Mouse (Mus musculus) heart, postnatal 0 days (tissue): ENCODE measurements around the gene Gm37240. TPM values are rescaled to one million over a fixed set of nuclear protein-coding genes. Genes with fewer than 3 reads are reported as not detected.

Experiments used
- ATAC-seq: fragments of 200-750 bp; cut with Nextera tagmentation; 2 replicates; pipeline ENCODE4 v1.8.0; 2017; ENCODE audit warnings: low read depth, moderate number of reproducible peaks, moderate library complexity; ENCODE audit not compliant: insufficient read depth
- DNase-seq: peaks from one replicate; pipeline ENCODE4 v3.0.0-alpha.2; 2016; ENCODE audit warnings: low spot score
- H3K27ac ChIP-seq: fragments of 300-500 bp; sonication (generic); 2 replicates; pipeline ENCODE4 v1.5.1; 2014; ENCODE audit warnings: low read depth, mild to moderate bottlenecking
- H3K27me3 ChIP-seq: fragments of 300-500 bp; sonication (generic); 2 replicates; pipeline ENCODE4 v1.6.1; 2014; ENCODE audit warnings: low read length, mixed read lengths; ENCODE audit not compliant: control insufficient read depth, insufficient read depth
- H3K36me3 ChIP-seq: fragments of 300-500 bp; sonication (generic); replicated peaks from 2 replicates; pipeline ENCODE4 v1.6.1; 2014; ENCODE audit warnings: low read length, mixed read lengths; ENCODE audit not compliant: control insufficient read depth, insufficient read depth
- H3K4me1 ChIP-seq: fragments of 300-500 bp; sonication (generic); 2 replicates; pipeline ENCODE4 v1.6.1; 2014; ENCODE audit warnings: antibody characterized with exemption; ENCODE audit not compliant: control insufficient read depth, insufficient read depth
- H3K4me2 ChIP-seq: fragments of 300-500 bp; sonication (generic); 2 replicates; pipeline ENCODE4 v1.6.1; 2014; ENCODE audit warnings: low read depth, mild to moderate bottlenecking, low read length, moderate library complexity
- H3K4me3 ChIP-seq: fragments of 300-500 bp; sonication (generic); 2 replicates; pipeline ENCODE4 v1.5.1; 2014; ENCODE audit warnings: low read depth, low read length
- H3K9ac ChIP-seq: fragments of 300-500 bp; sonication (generic); replicated peaks from 2 replicates; pipeline ENCODE4 v1.6.1; 2014; ENCODE audit warnings: low read depth, low read length, mixed read lengths
- H3K9me3 ChIP-seq: fragments of 300-500 bp; sonication (generic); replicated peaks from 2 replicates; pipeline ENCODE4 v1.6.1; 2016; ENCODE audit warnings: low read length; ENCODE audit not compliant: control insufficient read depth
- CTCF ChIP-seq: IDR thresholded peaks from 2 replicates; pipeline ENCODE4 v1.5.1; 2016; ENCODE audit warnings: antibody characterized with exemption, control low read depth, low read depth
- EP300 ChIP-seq: IDR thresholded peaks from 2 replicates; pipeline ENCODE4 v1.6.1; 2016; ENCODE audit warnings: antibody characterized with exemption, low read depth
- WGBS: fragments of 180-500 bp; shearing (Covaris S2); extraction: QIAGEN DNeasy Blood & Tissue Kit; methylation state at CpG from one replicate; pipeline ENCODE4 v1.1.7; 2014; 5-methylcytosine and 5-hydroxymethylcytosine counted together
- polyA plus RNA-seq: library from polyadenylated mRNA; unstranded; fragments of >200 nt; fragmentation: Nextera tagmentation; extraction: Ambion mirVana; gene quantifications from 2 replicates; pipeline ENCODE4 v1.2.1, GENCODE M21; 2015
- total RNA-seq: library from RNA; depleted of rRNA; stranded (reverse); fragments of >200 nt; gene quantifications from 2 replicates; pipeline ENCODE4 v1.2.3, GENCODE M21; 2014; ENCODE audit warnings: low replicate concordance

The Gm37240 gene
- total and polyA plus RNA-seq, 2 experiments from 2014 or later = 21.7 to 72.1 TPM

DNA sequence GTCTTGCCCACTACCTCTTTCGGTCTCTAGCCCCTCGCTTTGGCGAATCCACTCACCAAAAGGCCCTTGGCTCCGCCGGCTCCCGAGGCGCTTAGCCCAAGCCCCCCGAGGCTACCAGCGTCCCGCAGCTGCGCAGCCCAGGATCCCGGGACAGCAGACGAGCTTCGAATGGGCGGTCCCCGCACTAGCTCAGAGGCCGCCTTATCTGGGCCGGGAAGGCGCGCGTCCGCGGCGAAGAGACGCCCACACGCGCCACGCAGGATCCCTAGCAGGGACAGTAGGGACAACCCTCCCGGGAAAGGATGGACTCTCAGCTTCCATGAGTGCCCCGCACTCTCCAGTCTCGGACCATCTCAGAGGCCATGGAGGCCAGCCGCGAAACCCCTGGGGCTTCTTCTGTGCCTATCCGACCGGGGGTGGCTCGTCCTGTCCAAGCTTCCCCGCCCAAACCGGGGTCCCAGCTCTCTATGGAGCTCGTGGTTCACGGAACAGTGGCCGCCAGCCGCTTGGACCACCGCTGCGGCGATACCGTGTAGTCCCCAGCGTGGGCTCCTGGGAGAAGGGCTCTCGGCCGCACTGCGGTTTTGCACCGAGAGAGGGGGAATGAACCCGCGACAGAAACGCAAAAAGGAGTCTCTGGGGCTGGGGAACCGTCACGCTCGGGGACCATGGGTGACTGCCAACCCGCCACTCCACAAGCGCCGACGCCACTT lies 1407.9 kb downstream of the Gm37240 start:
- 1% methylated on average over 61 of the region's 61 CpGs for WGBS
- TF ChIP-seq EP300 = no peak
- no peak for TF ChIP-seq CTCF
- no peaks in the 10 kb centered on the region for H3K4me1 ChIP-seq
- H3K4me2 ChIP-seq = peak overlapping the region; percentile 98
- peaks cover 35% of the 10 kb centered on the region for H3K27me3 ChIP-seq
- H3K9ac ChIP-seq = peak overlapping the region; percentile 37
- H3K27ac ChIP-seq = no peak overlapping the region
- H3K4me3 ChIP-seq = peak overlapping the region; percentile 65
- DNase-seq (no peak), ATAC-seq (peak; percentile 59; the same call in 1 of the 2 replicates)
- no peaks in the 10 kb centered on the region for H3K36me3 ChIP-seq
- H3K9me3 ChIP-seq = no peaks in the 10 kb centered on the region

DNA sequence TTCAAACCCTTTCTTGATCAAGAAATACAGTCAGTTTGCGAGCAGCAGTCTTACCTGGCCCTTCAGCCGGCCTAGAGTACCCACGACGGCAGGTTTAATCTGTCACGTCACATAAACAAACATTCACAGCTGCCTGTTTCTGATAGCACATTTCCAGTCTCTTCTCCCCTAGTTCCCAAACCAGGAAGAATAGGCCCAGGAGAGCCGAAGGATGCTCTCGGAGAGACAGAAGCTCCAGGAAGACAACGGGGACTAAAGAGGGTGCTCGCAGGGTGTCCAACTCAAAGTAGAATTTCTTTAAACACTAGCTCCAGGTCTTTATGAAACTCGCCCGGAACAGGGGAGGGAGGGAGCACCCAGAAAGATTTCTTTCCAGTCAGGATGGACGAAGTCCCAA lies 1408.4 kb downstream of the Gm37240 start:
- Histone ChIP-seq H3K9ac (no peak overlapping the region), H3K4me3 (peak overlapping the region; percentile 65), H3K27me3 (peaks cover 35% of the 10 kb centered on the region), H3K9me3 (no peaks in the 10 kb centered on the region), H3K36me3 (no peaks in the 10 kb centered on the region), H3K4me1 (no peaks in the 10 kb centered on the region), H3K4me2 (peak overlapping the region; percentile 98), H3K27ac (no peak overlapping the region)
- DNase-seq (no peak), ATAC-seq (no peak)
- no peak for TF ChIP-seq CTCF
- TF ChIP-seq EP300 = no peak
- WGBS = 19% methylated on average over 11 of the region's 12 CpGs

DNA sequence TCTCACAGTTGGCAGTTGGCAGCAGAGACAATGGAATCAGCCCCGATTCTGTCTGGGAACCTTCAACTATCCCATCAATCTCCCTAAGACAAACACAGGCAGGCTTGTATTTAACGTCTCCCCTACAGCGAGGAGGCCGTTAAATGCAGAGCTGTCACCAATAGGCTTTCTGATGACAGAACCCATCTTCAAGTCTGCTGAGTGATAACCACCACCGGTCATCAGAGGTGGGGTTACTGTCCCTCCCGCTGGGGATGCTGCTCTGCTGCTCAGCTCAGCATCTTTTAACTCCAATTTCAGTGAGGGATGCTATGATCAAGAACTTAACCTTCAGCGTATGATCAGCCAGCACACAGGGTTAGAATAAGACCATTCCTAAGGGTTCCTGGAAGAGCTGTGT lies 1409.1 kb downstream of the Gm37240 start:
- no peak overlapping the region for H3K9ac ChIP-seq
- H3K4me2 ChIP-seq = no peak overlapping the region
- no peak overlapping the region for H3K27ac ChIP-seq
- no peak for DNase-seq
- no peak for TF ChIP-seq CTCF
- no peak for TF ChIP-seq EP300
- 26% methylated on average over 7 of the region's 7 CpGs for WGBS
- no peak for ATAC-seq
- H3K4me1 ChIP-seq = no peaks in the 10 kb centered on the region
- H3K4me3 ChIP-seq = no peak overlapping the region
- no peaks in the 10 kb centered on the region for H3K36me3 ChIP-seq
- H3K27me3 ChIP-seq = peaks cover 35% of the 10 kb centered on the region
- H3K9me3 ChIP-seq = no peaks in the 10 kb centered on the region

DNA sequence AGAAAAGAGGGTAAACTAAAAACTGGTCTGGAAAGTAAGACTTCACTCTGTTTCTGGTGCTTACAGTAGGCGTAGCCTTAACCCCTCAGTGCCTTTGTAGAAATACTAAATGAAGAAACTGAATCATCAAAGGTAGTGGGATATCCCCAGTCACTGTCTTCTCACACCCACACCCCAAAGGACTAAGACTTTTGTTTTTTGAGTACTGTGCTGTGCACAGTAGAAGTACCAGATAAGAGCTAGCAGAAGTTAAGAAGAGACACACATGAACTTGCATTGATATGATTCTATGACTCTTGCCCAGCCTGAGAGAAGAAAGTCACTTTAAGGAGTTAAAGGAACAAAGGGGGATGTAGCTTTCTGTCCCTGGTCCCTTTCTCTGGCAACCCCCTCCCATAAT lies 1409.8 kb downstream of the Gm37240 start:
- 94% methylated on average over 1 of the region's 1 CpGs for WGBS
- no peak overlapping the region for H3K4me3 ChIP-seq
- TF ChIP-seq EP300 = no peak
- no peak for TF ChIP-seq CTCF
- DNase-seq = no peak
- no peak overlapping the region for H3K4me2 ChIP-seq
- H3K27ac ChIP-seq = no peak overlapping the region
- no peaks in the 10 kb centered on the region for H3K36me3 ChIP-seq
- H3K4me1 ChIP-seq = 0 out of 2 replicates have a peak, but pooled peaks cover 7% of the 10 kb centered on the region
- peaks cover 35% of the 10 kb centered on the region for H3K27me3 ChIP-seq
- ATAC-seq = no peak
- H3K9me3 ChIP-seq = no peaks in the 10 kb centered on the region
- no peak overlapping the region for H3K9ac ChIP-seq

DNA sequence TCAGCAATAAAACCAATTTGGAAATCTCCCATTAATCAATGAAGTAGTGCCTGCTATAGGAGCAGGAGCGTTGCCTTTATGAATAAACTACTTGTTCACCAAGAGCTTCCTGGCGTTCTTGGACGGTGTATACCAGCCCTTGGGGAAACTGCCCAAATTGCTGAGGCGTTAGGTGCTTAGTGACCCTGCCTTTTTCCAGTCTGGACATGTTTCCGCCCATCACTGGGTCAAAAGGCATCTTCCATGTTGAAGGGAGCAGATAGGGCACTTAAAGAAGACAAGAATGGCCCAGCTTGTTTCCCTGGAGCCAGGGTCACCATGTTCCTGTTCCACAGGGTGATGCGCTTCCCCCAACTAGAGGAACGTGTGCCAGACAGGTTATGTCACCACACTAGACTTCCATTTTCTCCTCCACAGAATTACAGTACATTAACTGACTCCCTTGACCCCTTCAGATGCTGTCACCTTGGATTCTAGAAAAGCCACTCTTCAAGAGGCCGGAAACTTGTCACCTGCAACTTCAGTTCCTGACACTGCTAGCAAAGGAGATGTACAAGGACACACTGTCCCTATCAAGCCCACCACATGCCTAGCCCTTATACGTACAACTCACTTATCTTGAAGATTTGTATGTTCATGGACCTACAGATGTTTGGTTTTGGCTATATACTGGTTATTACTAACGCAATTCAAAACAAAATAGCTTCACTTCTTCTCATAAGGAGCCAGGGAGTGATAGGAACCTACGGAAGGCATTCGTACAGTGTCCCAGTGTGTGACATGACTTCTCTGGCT lies 1412.1 kb downstream of the Gm37240 start:
- Histone ChIP-seq H3K9me3 (no peaks in the 10 kb centered on the region), H3K36me3 (no peaks in the 10 kb centered on the region), H3K9ac (no peak overlapping the region), H3K27ac (no peak overlapping the region), H3K4me2 (no peak overlapping the region), H3K27me3 (peaks cover 35% of the 10 kb centered on the region), H3K4me3 (no peak overlapping the region), H3K4me1 (peaks cover 15% of the 10 kb centered on the region; the same call in 1 of the 2 replicates)
- no peak for ATAC-seq
- DNase-seq = no peak
- 86% methylated on average over 12 of the region's 12 CpGs for WGBS
- TF ChIP-seq CTCF (no peak), EP300 (no peak)
